Mouse (Mus musculus): Measurements from ENCODE around the gene Nid2. TPM values are rescaled to one million over a fixed set of nuclear protein-coding genes. Genes with fewer than 3 reads are reported as not detected.

Nid2 gene
- total and polyA plus RNA-seq, 3 experiments: not detected

GRCm38 (mm10) chr14:19733490-19734282 is 17.4 kb upstream of the Nid2 start:
- no peaks in the 10 kb centered on the region for H3K27me3 ChIP-seq (ENCODE audit: control insufficient read depth in 1 of 2, insufficient read depth in 2 of 2, low read length in 2 of 2)
- DNase-seq (ENCODE audit: low read depth, low spot score): no peak
- H3K9ac ChIP-seq (ENCODE audit: control insufficient read depth, low read depth, low read length, poor library complexity, severe bottlenecking): no peak overlapping the region
- no peaks in the 10 kb centered on the region for H3K4me1 ChIP-seq (ENCODE audit: control insufficient read depth in 1 of 2, insufficient read depth in 2 of 2, low read length in 2 of 2)
- TF ChIP-seq ETS1 (IDR thresholded peaks at IDR 0.05; ENCODE audit: low read depth, low read length) (no peak), MEF2A (IDR thresholded peaks at IDR 0.05; ENCODE audit: extremely low read depth, insufficient replicate concordance, low read depth, low read length, poor library complexity, severe bottlenecking) (no peak), ZNF384 (IDR thresholded peaks at IDR 0.05; ENCODE audit: low read depth, low read length) (no peak), ZMIZ1 (IDR thresholded peaks at IDR 0.05; ENCODE audit: low read depth, low read length) (no peak), MYB (IDR thresholded peaks at IDR 0.05; ENCODE audit: low read depth, low read length) (no peak), CHD2 (IDR thresholded peaks at IDR 0.05; ENCODE audit: low read length) (no peak), POLR2AphosphoS2 (IDR thresholded peaks at IDR 0.05; ENCODE audit: low read length) (no peak), USF2 (IDR thresholded peaks at IDR 0.05; ENCODE audit: borderline replicate concordance in 1 of 2, insufficient read depth in 1 of 2, low read depth in 1 of 2, low read length in 2 of 2) (no peak), TBP (IDR thresholded peaks at IDR 0.05; ENCODE audit: low read depth, low read length) (no peak), MXI1 (IDR thresholded peaks at IDR 0.05; ENCODE audit: low read depth, low read length) (no peak), KAT2A (conservative IDR thresholded peaks at IDR 0.05; ENCODE audit: low read depth, low read length) (no peak), CHD1 (IDR thresholded peaks at IDR 0.05; ENCODE audit: low read depth, low read length) (no peak)
- H3K79me2 ChIP-seq (ENCODE audit: control insufficient read depth, insufficient read depth, low read length, poor library complexity): no peaks in the 10 kb centered on the region
- H3K36me3 ChIP-seq (ENCODE audit: control insufficient read depth in 1 of 2, insufficient read depth in 2 of 2, low read length in 2 of 2): no peaks in the 10 kb centered on the region
- no peak overlapping the region for H3K4me3 ChIP-seq (ENCODE audit: control insufficient read depth in 1 of 2, insufficient read depth in 1 of 2, low read depth in 2 of 2, low read length in 2 of 2)
- no peaks in the 10 kb centered on the region for H3K9me3 ChIP-seq (replicated peaks; ENCODE audit: insufficient read depth, low read length)
- no peak overlapping the region for H3K27ac ChIP-seq (ENCODE audit: control insufficient read depth, low read depth, low read length)

GRCm38 (mm10) chr14:19735303-19735702 is 15.8 kb upstream of the Nid2 start:
- Histone ChIP-seq H3K27me3 (ENCODE audit: control insufficient read depth in 1 of 2, insufficient read depth in 2 of 2, low read length in 2 of 2) (no peaks in the 10 kb centered on the region), H3K79me2 (ENCODE audit: control insufficient read depth, insufficient read depth, low read length, poor library complexity) (no peaks in the 10 kb centered on the region), H3K9ac (ENCODE audit: control insufficient read depth, low read depth, low read length, poor library complexity, severe bottlenecking) (no peak overlapping the region), H3K9me3 (replicated peaks; ENCODE audit: insufficient read depth, low read length) (no peaks in the 10 kb centered on the region), H3K36me3 (ENCODE audit: control insufficient read depth in 1 of 2, insufficient read depth in 2 of 2, low read length in 2 of 2) (no peaks in the 10 kb centered on the region), H3K4me3 (ENCODE audit: control insufficient read depth in 1 of 2, insufficient read depth in 1 of 2, low read depth in 2 of 2, low read length in 2 of 2) (no peak overlapping the region), H3K27ac (ENCODE audit: control insufficient read depth, low read depth, low read length) (no peak overlapping the region), H3K4me1 (ENCODE audit: control insufficient read depth in 1 of 2, insufficient read depth in 2 of 2, low read length in 2 of 2) (no peaks in the 10 kb centered on the region)
- TF ChIP-seq CHD2 (IDR thresholded peaks at IDR 0.05; ENCODE audit: low read length) (no peak), ZMIZ1 (IDR thresholded peaks at IDR 0.05; ENCODE audit: low read depth, low read length) (no peak), POLR2A (IDR thresholded peaks at IDR 0.05; ENCODE audit: control insufficient read depth in 1 of 2, insufficient read depth in 1 of 2, low read depth in 1 of 2, low read length in 2 of 2, poor library complexity in 1 of 2) (no peak), TCF12 (IDR thresholded peaks at IDR 0.05; ENCODE audit: low read depth, low read length) (no peak), SIN3A (IDR thresholded peaks at IDR 0.05; ENCODE audit: low read length) (no peak)
- no peak for DNase-seq (ENCODE audit: low read depth, low spot score)

All from MEL (cell line).